Mouse (Mus musculus) kidney, embryonic 15.5 days (tissue): ENCODE data around the gene Cdadc1. TPM values are rescaled to one million over a fixed set of nuclear protein-coding genes. Genes with fewer than 3 reads are reported as not detected.

Source experiments
- ATAC-seq: fragments of 200-750 bp; cut with Nextera tagmentation; replicated peaks from 2 replicates; pipeline ENCODE4 v1.8.0; 2017; ENCODE audit warnings: moderate TSS enrichment; ENCODE audit not compliant: low FRiP score
- H3K27ac ChIP-seq: fragments of 300-500 bp; sonication (generic); 2 replicates; pipeline ENCODE4 v1.5.1; 2015; ENCODE audit warnings: mild to moderate bottlenecking, inconsistent platforms
- H3K27me3 ChIP-seq: fragments of 300-500 bp; sonication (generic); 2 replicates; pipeline ENCODE4 v1.6.1; 2015; ENCODE audit warnings: inconsistent platforms
- H3K36me3 ChIP-seq: fragments of 300-500 bp; sonication (generic); 2 replicates; pipeline ENCODE4 v1.6.1; 2015; ENCODE audit warnings: inconsistent platforms
- H3K4me1 ChIP-seq: fragments of 300-500 bp; sonication (generic); 2 replicates; pipeline ENCODE4 v1.6.1; 2015; ENCODE audit warnings: inconsistent platforms
- H3K4me2 ChIP-seq: fragments of 300-500 bp; sonication (generic); 2 replicates; pipeline ENCODE4 v1.6.1; 2015; ENCODE audit warnings: moderate library complexity, mild to moderate bottlenecking, inconsistent platforms
- H3K4me3 ChIP-seq: fragments of 300-500 bp; sonication (generic); replicated peaks from 2 replicates; pipeline ENCODE4 v1.5.1; 2015; ENCODE audit warnings: mild to moderate bottlenecking, inconsistent platforms
- H3K9ac ChIP-seq: fragments of 300-500 bp; sonication (generic); 2 replicates; pipeline ENCODE4 v1.6.1; 2015; ENCODE audit warnings: mild to moderate bottlenecking, inconsistent platforms
- H3K9me3 ChIP-seq: fragments of 300-500 bp; sonication (generic); replicated peaks from 2 replicates; pipeline ENCODE4 v1.6.1; 2016; ENCODE audit warnings: inconsistent platforms
- WGBS: fragments of 180-500 bp; shearing (Covaris S2); methylation state at CpG from one replicate; pipeline ENCODE4 v1.1.7; 2015; ENCODE audit warnings: mixed read lengths; 5-methylcytosine and 5-hydroxymethylcytosine counted together
- polyA plus RNA-seq: library from polyadenylated mRNA; unstranded; fragments of >200 nt; fragmentation: Nextera tagmentation; extraction: Ambion mirVana; gene quantifications from 2 replicates; pipeline ENCODE4 v1.2.1, GENCODE M21; 2015

The Cdadc1 gene
- 33.9 and 36.0 TPM in 2 replicates for polyA plus RNA-seq

DNA sequence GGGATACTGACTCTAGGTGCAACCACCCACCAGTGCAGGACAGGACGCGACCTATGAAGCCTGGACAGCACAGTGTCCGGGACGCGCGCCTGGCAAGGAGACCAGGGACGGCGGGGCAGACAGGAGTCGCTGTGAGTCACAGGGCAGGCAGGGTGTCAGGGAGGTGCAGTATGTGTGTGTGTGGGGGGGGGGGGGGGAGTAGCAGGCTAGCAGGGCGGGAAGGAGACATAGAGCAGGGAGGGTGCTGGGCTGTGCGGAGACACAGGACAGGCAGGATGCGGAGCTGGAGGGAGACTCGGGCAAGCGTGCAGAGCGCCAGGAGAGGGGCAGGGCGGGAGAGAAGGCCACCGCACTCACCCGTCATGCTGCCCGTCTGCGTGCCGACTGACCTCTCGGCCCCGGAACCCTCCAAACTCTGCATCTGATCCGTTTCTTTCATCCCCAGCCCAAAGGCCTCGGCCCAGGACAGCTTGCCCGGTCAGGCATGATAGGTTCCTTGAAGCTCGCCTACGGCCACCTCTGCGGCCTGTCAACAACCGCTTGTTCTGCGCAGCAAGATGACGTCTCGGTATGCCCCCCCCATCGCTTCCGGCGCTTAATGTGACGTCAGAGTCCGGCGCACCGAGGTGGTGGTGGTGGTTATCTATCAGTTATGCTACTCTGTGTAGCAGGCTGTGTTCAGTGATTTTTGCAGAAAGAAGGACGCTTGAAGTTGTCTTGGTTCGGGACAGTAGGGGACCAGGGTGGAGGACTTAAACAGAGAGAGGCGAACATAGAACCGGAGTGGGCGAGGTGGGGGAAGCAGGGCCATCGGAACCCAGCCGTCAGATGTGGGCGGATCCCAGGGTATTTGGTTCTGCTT lies at the start of gene Cdadc1:
Gene Cdadc1, minus strand, starts transcription at position 562 of the 862 bp plus-strand sequence.
- 1% methylated on average over 45 of the region's 48 CpGs for WGBS
- H3K36me3 ChIP-seq, result peaks cover 24% of the 10 kb centered on the region
- peak; percentile 94 for ATAC-seq
- H3K4me1 ChIP-seq, result peaks cover 11% of the 10 kb centered on the region
- H3K9ac ChIP-seq, result peak within 1 kb of the TSS; percentile 88
- peak within 1 kb of the TSS; percentile 77 for H3K4me2 ChIP-seq
- peak within 1 kb of the TSS; percentile 98 for H3K4me3 ChIP-seq
- H3K27me3 ChIP-seq, result 0 out of 2 replicates have a peak, but pooled peaks cover 6% of the 10 kb centered on the region
- H3K27ac ChIP-seq, result peak within 1 kb of the TSS; percentile 68
- no peaks in the 10 kb centered on the region for H3K9me3 ChIP-seq

DNA sequence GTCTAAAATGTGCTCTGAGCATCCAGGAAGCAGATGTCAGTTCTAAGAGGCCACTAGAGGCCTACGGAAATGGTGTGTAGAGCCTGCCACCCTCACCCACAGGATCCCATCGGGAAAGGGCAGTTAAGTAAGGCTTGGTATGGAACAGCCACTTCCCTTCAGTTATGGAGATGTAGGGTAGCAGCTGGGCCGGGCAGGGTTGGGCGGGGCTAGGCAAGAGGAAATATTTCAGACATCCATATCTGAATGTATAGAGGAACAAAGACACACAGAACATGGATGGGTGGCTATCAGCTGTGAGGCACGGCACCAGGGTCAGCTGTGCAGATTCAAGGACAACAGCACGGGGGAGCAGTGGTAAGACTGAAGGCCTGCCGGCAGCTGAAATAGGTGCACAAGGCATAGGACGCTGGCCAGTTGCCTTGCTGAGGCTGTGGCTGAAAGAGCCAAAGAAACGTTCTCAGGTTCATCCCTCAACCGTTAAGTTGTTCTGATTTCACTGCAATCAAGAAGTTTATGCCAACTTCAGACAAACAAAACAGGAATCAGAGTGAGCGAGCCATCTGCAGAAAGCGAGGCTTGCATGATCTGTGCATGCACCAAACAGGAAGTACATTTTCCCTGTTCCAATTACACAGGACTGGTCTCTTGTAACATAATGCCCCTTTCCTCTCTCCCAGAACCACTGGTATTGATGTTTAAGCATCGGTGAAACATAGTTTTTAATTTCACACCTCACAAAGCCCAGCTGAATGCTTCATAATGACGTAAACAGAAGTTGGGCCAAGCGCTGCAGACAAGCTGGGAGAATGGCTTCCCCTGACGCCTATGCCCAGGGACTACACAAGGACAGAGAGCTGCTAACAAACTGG lies 49.3 kb upstream of the Cdadc1 start:
- Histone ChIP-seq H3K27ac (peak overlapping the region; percentile 52), H3K9me3 (no peaks in the 10 kb centered on the region), H3K4me3 (no peak overlapping the region), H3K36me3 (no peaks in the 10 kb centered on the region), H3K27me3 (no peaks in the 10 kb centered on the region; the same call in none of the 2 replicates), H3K4me2 (no peak overlapping the region), H3K9ac (no peak overlapping the region), H3K4me1 (peaks cover 38% of the 10 kb centered on the region)
- ATAC-seq, result no peak
- 51% methylated on average over 16 of the region's 16 CpGs for WGBS

DNA sequence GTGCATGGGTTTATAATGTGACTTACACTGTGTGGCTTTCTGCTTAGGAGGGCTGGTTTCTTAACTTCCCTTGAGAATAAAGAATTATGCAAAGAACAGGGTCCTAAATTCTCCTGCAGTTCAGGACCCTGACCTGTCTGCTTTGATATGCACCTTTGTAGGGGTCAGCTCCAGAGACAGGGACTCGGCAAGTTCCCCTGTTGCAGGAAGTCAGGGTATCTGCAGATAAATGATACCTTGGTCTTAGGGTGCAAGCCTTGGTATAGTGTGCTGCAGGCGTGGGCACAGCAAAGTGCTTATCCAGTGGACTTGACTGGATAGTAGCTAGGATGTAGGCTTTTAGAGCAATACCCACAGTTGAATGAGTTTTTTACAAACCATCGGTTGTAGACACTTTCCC lies 47.1 kb upstream of the Cdadc1 start:
- no peak overlapping the region for H3K9ac ChIP-seq
- ATAC-seq, result no peak
- peaks cover 47% of the 10 kb centered on the region for H3K4me1 ChIP-seq
- H3K4me3 ChIP-seq, result no peak overlapping the region
- no peaks in the 10 kb centered on the region for H3K9me3 ChIP-seq
- no peaks in the 10 kb centered on the region; the same call in none of the 2 replicates for H3K27me3 ChIP-seq
- H3K4me2 ChIP-seq, result no peak overlapping the region
- no peak overlapping the region for H3K27ac ChIP-seq
- 73% methylated on average over 3 of the region's 3 CpGs for WGBS
- H3K36me3 ChIP-seq, result no peaks in the 10 kb centered on the region

DNA sequence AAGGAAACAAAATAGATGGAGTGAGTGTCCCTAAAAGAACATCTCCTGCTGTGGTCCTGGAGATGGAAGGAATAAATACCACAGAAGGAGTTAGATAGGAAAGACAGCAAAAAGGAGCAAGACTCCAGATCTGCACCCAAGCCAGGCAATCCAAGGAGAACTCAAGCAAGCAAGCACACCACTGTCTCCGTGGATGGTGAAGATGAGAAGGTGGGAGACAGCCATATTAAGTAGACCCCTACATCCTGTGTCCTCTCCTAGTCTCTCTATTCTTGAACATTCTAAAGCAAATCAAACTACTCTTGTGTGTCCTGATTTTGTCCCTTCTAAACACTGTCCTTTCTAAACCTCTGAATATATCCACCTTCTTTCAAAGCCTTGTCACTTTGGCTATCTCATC lies 46.4 kb upstream of the Cdadc1 start:
- Histone ChIP-seq H3K4me2 (no peak overlapping the region), H3K9me3 (no peaks in the 10 kb centered on the region), H3K36me3 (no peaks in the 10 kb centered on the region), H3K4me1 (peaks cover 50% of the 10 kb centered on the region), H3K27ac (no peak overlapping the region), H3K27me3 (no peaks in the 10 kb centered on the region; the same call in none of the 2 replicates), H3K9ac (no peak overlapping the region), H3K4me3 (no peak overlapping the region)
- WGBS, result 70% methylated on average over 1 of the region's 1 CpGs
- no peak for ATAC-seq

DNA sequence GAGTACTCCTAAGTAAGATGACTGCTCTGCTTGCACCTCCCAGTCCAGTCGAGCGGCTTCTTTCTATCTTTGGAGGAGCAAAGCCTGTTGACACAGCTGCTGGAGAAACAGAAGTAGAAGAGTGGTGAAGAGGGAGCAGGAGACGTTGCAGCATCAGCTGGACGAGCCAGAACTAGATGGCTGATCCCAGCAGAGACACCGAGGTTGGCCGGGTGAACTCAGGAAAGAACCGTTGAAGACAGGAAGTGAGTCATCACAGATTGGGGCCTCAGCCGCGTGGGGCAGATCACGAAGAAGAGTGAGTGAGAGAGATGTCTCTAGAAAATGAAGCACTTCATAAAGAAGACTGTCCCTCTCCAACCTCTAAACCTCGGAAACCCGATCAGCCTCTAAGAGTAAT lies 45.8 kb upstream of the Cdadc1 start:
- H3K9me3 ChIP-seq, result no peaks in the 10 kb centered on the region
- H3K27ac ChIP-seq, result no peak overlapping the region
- H3K4me2 ChIP-seq, result no peak overlapping the region
- H3K27me3 ChIP-seq, result no peaks in the 10 kb centered on the region; the same call in none of the 2 replicates
- no peaks in the 10 kb centered on the region for H3K36me3 ChIP-seq
- no peak overlapping the region for H3K9ac ChIP-seq
- H3K4me3 ChIP-seq, result no peak overlapping the region
- ATAC-seq, result no peak
- peaks cover 48% of the 10 kb centered on the region for H3K4me1 ChIP-seq
- 28% methylated on average over 12 of the region's 12 CpGs for WGBS

DNA sequence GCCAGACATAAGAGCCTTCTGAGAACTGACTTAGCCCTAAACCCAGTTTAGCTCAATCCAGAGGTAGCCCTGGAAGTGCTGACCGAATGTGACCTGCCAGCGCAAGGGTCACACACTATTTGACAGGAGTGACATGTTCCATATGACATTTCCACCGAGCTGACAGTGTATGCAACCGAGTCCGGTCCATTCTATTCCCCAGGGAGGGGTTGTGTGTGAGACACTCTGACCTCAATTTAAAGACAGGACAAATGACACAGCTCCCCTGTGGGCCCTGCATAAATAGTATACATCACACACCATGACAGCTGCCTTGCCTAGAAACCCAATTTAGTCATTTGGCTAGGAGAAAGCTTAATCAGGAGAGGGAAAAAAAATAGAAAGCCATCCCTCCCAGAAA lies 44.1 kb upstream of the Cdadc1 start:
- ATAC-seq, result no peak
- Histone ChIP-seq H3K27me3 (no peaks in the 10 kb centered on the region; the same call in none of the 2 replicates), H3K9me3 (no peaks in the 10 kb centered on the region), H3K27ac (no peak overlapping the region), H3K4me3 (no peak overlapping the region), H3K4me2 (no peak overlapping the region), H3K9ac (no peak overlapping the region), H3K4me1 (peaks cover 31% of the 10 kb centered on the region), H3K36me3 (no peaks in the 10 kb centered on the region)
- 20% methylated on average over 5 of the region's 5 CpGs for whole genome bisulfite sequencing

DNA sequence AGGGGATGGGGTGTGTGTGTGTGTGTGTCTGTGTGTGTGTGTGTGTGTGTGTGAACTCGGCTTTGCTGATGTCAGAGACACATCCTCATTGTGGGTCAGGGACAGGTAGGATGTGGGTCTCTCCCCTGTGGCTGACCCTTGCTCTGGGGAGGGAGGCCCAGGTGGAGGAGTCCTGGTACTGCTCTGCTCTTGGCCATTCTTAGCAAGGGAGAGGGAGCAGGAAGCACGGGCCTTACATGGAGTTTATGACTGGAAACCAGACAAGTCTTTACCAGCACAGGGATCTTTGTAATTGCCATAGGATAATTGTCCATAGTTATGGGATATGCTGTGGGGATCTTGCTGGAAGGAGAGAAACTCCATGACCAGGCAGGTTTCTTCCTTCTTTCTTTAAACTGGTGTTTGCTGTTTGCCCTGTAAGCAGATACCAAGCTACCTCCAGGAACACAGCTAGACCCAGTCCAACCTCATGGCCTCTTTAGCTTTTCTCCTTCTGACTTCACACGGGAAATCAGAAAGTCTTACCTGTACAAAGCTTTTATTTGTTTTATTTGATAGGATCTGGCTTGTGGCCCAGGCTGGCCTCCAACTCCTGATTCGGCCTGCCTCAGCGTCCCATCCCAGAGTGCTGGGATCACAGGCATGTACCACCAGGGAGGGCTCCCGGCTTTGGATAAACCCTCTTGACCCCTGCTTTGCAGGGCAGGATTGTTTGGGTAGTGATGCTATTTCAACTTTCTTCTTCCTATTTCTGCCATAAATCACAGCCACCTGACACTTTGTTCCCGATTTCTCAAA lies 41.3 kb upstream of the Cdadc1 start:
- ATAC-seq, result no peak
- Histone ChIP-seq H3K9me3 (no peaks in the 10 kb centered on the region), H3K9ac (no peak overlapping the region), H3K4me3 (no peak overlapping the region), H3K4me1 (peaks cover 27% of the 10 kb centered on the region), H3K27me3 (no peaks in the 10 kb centered on the region; the same call in 1 of the 2 replicates), H3K36me3 (no peaks in the 10 kb centered on the region), H3K27ac (no peak overlapping the region), H3K4me2 (no peak overlapping the region)
- WGBS, result 40% methylated on average over 7 of the region's 7 CpGs

DNA sequence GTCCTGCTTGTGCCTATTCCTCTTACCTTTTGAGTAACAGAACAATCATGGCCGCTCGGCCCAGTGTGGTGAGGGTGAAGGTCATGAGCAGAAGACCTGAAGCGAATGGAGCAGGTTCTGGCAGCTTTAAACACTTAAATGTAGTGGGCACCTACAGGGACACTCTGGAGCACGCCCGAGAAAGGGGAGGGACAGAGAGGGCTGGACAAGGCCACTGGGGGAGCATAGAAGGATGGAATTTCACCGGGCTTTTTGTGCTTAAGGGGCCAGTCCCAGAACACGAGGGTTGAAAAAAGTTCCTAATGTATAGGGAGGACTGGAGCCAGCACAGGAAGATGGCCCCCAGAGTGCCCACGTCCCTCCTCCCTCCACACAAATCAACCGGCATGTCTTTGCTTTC lies 36.2 kb upstream of the Cdadc1 start:
- H3K9me3 ChIP-seq, result no peaks in the 10 kb centered on the region
- H3K36me3 ChIP-seq, result peaks cover 15% of the 10 kb centered on the region
- H3K27me3 ChIP-seq, result peaks cover 9% of the 10 kb centered on the region; the same call in 1 of the 2 replicates
- peak; percentile 40; the same call in 1 of the 2 replicates for ATAC-seq
- no peak overlapping the region for H3K27ac ChIP-seq
- H3K4me2 ChIP-seq, result no peak overlapping the region
- no peak overlapping the region for H3K9ac ChIP-seq
- no peak overlapping the region for H3K4me3 ChIP-seq
- peaks cover 4% of the 10 kb centered on the region; the same call in 1 of the 2 replicates for H3K4me1 ChIP-seq
- 63% methylated on average over 9 of the region's 9 CpGs for WGBS

DNA sequence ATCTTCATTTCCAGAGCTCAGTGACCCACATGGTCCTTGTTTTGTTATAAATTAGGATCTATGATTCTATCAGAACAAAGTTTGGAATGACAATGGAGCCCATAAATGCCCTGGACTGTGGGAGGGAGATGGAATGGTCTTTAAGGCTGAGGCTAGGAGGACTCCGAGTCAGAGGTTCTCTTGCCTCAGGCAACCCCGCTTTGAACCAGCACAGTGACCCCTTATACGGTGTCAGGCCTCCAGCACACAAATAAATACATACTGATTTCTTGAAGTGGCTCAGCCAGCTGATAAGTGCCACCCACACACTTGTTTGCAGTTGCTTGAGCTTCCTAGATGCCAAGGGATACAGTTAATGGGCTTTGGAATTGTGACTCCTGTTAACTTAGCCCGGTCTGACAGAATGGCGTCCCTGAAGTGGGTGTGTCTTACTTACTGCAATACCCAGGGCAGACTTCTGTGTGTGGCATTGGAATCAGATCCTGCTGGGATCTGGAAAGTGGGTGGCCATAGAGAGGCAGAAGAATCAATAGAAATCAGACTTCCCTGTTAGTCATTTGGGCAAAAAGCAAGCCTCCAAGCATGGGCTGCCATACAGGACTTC lies 35.6 kb upstream of the Cdadc1 start:
- Histone ChIP-seq H3K36me3 (peaks cover 15% of the 10 kb centered on the region), H3K9ac (no peak overlapping the region), H3K27me3 (peaks cover 9% of the 10 kb centered on the region; the same call in 1 of the 2 replicates), H3K27ac (no peak overlapping the region), H3K4me1 (peaks cover 4% of the 10 kb centered on the region; the same call in 1 of the 2 replicates), H3K4me3 (no peak overlapping the region), H3K4me2 (no peak overlapping the region), H3K9me3 (no peaks in the 10 kb centered on the region)
- ATAC-seq, result peak; percentile 56; the same call in 1 of the 2 replicates
- WGBS, result 45% methylated on average over 5 of the region's 5 CpGs

DNA sequence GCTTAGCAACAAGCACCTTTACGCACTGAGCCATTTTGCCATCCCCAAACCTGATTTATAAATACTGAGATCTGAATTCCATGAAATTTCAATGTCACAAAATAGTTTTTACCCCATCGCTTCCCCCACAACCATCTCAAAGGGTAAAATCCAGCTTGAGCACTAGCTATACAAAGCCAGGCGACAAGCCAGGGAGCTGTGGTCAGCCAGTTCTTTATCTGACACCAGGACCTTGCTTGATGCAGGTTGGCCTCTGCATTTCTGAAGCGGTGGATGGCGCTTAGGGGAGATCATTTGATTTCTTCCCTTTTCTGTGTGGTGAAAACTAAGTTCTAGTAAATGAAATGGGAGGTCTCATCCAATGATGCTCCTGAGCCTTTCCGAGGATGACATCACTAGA lies 34.3 kb upstream of the Cdadc1 start:
- H3K27me3 ChIP-seq, result peaks cover 20% of the 10 kb centered on the region
- peaks cover 15% of the 10 kb centered on the region for H3K4me1 ChIP-seq
- H3K27ac ChIP-seq, result no peak overlapping the region
- H3K4me2 ChIP-seq, result no peak overlapping the region
- WGBS, result 93% methylated on average over 6 of the region's 6 CpGs
- no peak overlapping the region for H3K9ac ChIP-seq
- H3K9me3 ChIP-seq, result no peaks in the 10 kb centered on the region
- H3K36me3 ChIP-seq, result peaks cover 15% of the 10 kb centered on the region
- ATAC-seq, result no peak
- no peak overlapping the region for H3K4me3 ChIP-seq

DNA sequence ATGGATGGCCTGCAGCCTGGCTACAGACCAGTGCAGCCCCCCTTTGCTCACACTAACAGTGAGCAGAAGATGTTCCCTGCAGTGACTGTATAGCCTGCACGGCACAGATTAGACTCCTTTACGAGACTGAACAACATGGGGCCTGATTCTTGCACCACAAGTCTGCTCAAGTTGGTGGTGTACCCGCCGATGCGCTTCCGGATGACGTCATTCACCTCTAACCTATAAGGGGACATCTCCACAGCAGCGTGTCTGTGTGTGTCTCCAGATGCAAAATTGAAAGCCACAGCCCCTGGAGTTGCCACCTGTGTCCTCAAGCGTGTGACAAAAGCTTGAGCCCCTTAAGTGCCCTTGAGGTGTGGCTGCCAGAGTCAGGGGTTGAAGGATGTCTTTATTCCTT lies 32.3 kb upstream of the Cdadc1 start:
- Histone ChIP-seq H3K36me3 (peaks cover 15% of the 10 kb centered on the region), H3K27me3 (peaks cover 37% of the 10 kb centered on the region), H3K4me1 (peaks cover 33% of the 10 kb centered on the region), H3K9ac (no peak overlapping the region), H3K4me2 (no peak overlapping the region), H3K9me3 (no peaks in the 10 kb centered on the region), H3K27ac (no peak overlapping the region), H3K4me3 (no peak overlapping the region)
- ATAC-seq, result no peak
- WGBS, result 92% methylated on average over 9 of the region's 9 CpGs
